Mouse (Mus musculus): Measurements from ENCODE around the gene Stat4.
A peak's percentile ranks its signal among the peaks of the same experiment; 100 is the strongest.

Stat4 gene

GRCm38 (mm10) chr1:52112301-52112700 lies 125.4 kb downstream of the Stat4 start:
- DNase-seq: no peak

GRCm38 (mm10) chr1:52113067-52113665 lies 126.2 kb downstream of the Stat4 start:
- no peak for DNase-seq

GRCm38 (mm10) chr1:52113666-52114069 lies 126.7 kb downstream of the Stat4 start:
- peak; percentile 98 for DNase-seq

- peak; percentile 24 for DNase-seq
Measured at GRCm38 (mm10) chr1:52116441-52116840, 129.5 kb downstream of the Stat4 start.

GRCm38 (mm10) chr1:52117777-52118176 lies 130.8 kb downstream of the Stat4 start:
- no peak for DNase-seq

- peak; percentile 92 for DNase-seq
Measured at GRCm38 (mm10) chr1:52118860-52119591, 132.1 kb downstream of the Stat4 start, which contains the start of gene Stat1. Gene Stat1, plus strand, starts transcription at chr1:52119440.

GRCm38 (mm10) chr1:52119691-52120090 lies 132.7 kb downstream of the Stat4 start:
- no peak for DNase-seq

- no peak for DNase-seq
Measured at GRCm38 (mm10) chr1:52120191-52120590, 133.2 kb downstream of the Stat4 start.

GRCm38 (mm10) chr1:52121052-52121451 lies 134.1 kb downstream of the Stat4 start:
- no peak for DNase-seq

- DNase-seq: no peak
Measured at GRCm38 (mm10) chr1:52124818-52125217, 137.9 kb downstream of the Stat4 start.

GRCm38 (mm10) chr1:52127350-52127749 lies 140.4 kb downstream of the Stat4 start:
- no peak for DNase-seq

- DNase-seq: no peak
Measured at GRCm38 (mm10) chr1:52129794-52130193, 142.8 kb downstream of the Stat4 start.

GRCm38 (mm10) chr1:52131787-52132377 lies 144.9 kb downstream of the Stat4 start:
- DNase-seq: no peak

- DNase-seq: no peak
Measured at GRCm38 (mm10) chr1:52133254-52133653, 146.3 kb downstream of the Stat4 start.

- no peak for DNase-seq
Measured at GRCm38 (mm10) chr1:52137292-52137691, 150.3 kb downstream of the Stat4 start.

GRCm38 (mm10) chr1:52140534-52140933 lies 153.6 kb downstream of the Stat4 start:
- no peak for DNase-seq

- no peak for DNase-seq
Measured at GRCm38 (mm10) chr1:52141482-52141881, 154.5 kb downstream of the Stat4 start.

GRCm38 (mm10) chr1:52142117-52142516 lies 155.2 kb downstream of the Stat4 start:
- no peak for DNase-seq

- no peak for DNase-seq
Measured at GRCm38 (mm10) chr1:52143191-52143590, 156.2 kb downstream of the Stat4 start.

GRCm38 (mm10) chr1:52143596-52144156 lies 156.7 kb downstream of the Stat4 start:
- no peak for DNase-seq

- no peak for DNase-seq
Measured at GRCm38 (mm10) chr1:52144907-52145306, 158.0 kb downstream of the Stat4 start.

GRCm38 (mm10) chr1:52146214-52146970 lies 159.4 kb downstream of the Stat4 start:
- DNase-seq: peak; percentile 62

- no peak for DNase-seq
Measured at GRCm38 (mm10) chr1:52147431-52147830, 160.5 kb downstream of the Stat4 start.
